Mouse (Mus musculus): ENCODE data around the gene Pdia2. TPM values are rescaled to one million over a fixed set of nuclear protein-coding genes. Genes with fewer than 3 reads are reported as not detected.
"Not testable (repeated sequence)": the region's sequence is repeated elsewhere in the genome, so short reads cannot be mapped to it uniquely, and the experiment has no call there.

Gene Pdia2
- polyA plus RNA-seq, 1 experiment from 2014 or later: 1.9 TPM

GRCm38 (mm10) chr17:26191486-26191885, 7.4 kb downstream of the Pdia2 start:
- not testable (repeated sequence) for H3K9me3 ChIP-seq; H3K27me3 ChIP-seq (ENCODE audit: poor library complexity, severe bottlenecking); H3K4me3 ChIP-seq; H3K4me1 ChIP-seq; H3K27ac ChIP-seq; DNase-seq (ENCODE audit: extremely low spot score, low spot score)
- 93% methylated on average over 7 of the region's 7 CpGs for WGBS
- peaks cover 100% of the 10 kb centered on the region for H3K36me3 ChIP-seq (replicated peaks)

DNA sequence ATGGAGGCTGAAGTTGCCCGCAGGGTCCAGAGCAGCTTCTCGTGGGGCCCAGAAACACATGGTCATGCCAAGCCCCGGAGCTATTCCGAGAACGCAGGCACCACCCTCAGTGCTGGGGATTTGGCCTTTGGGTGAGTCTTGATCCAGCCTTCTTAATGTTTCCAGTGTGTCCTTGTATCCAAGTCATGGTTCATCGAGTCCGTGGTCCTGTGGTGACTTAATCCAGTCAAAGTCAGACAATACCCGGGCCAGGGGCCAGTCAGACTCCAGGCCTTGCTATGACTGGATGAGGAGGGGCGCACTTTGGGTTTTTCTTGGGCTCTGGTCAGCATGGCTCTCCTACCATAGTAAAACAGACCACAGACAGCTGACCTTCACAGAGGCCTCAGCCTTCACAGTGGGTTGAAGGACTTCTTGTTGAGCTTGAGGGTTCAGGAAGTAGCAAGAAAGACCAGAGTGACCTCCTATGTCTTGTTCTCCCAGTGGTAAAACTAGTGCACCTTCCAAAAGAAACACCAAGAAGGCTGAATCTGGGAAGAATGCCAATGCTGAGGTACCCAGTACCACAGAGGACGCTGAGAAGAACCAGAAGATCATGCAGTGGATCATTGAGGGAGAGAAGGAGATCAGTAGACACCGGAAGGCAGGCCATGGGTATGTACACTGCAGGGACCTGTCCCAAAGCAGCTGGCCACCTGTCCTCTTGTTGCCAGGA, 10.6 kb downstream of the Pdia2 start:
- Histone ChIP-seq H3K9me3 (no peaks in the 10 kb centered on the region), H3K36me3 (replicated peaks) (peaks cover 100% of the 10 kb centered on the region)
- WGBS: 96% methylated on average over 11 of the region's 11 CpGs

GRCm38 (mm10) chr17:26187592-26187991, 11.3 kb downstream of the Pdia2 start:
- 95% methylated on average over 5 of the region's 5 CpGs for WGBS
- no peak for DNase-seq (ENCODE audit: extremely low spot score, low spot score)
- Histone ChIP-seq H3K4me3 (no peak overlapping the region), H3K9me3 (no peaks in the 10 kb centered on the region), H3K27me3 (ENCODE audit: poor library complexity, severe bottlenecking) (no peaks in the 10 kb centered on the region), H3K27ac (no peak overlapping the region), H3K36me3 (replicated peaks) (peaks cover 100% of the 10 kb centered on the region), H3K4me1 (no peaks in the 10 kb centered on the region)

More for the DNA sequence above, 10.6 kb downstream of the Pdia2 start:
- H3K4me3 ChIP-seq: no peak overlapping the region
- no peaks in the 10 kb centered on the region for H3K4me1 ChIP-seq
- no peak for DNase-seq (ENCODE audit: extremely low spot score, low spot score)
- H3K27ac ChIP-seq: no peak overlapping the region
- no peaks in the 10 kb centered on the region for H3K27me3 ChIP-seq (ENCODE audit: poor library complexity, severe bottlenecking)

- H3K4me3 ChIP-seq: no peak overlapping the region
- WGBS: 89% methylated on average over 3 of the region's 3 CpGs
- H3K27ac ChIP-seq: no peak overlapping the region
- no peaks in the 10 kb centered on the region for H3K27me3 ChIP-seq (ENCODE audit: poor library complexity, severe bottlenecking)
- no peak for DNase-seq (ENCODE audit: extremely low spot score, low spot score)
- H3K9me3 ChIP-seq: no peaks in the 10 kb centered on the region
- peaks cover 86% of the 10 kb centered on the region for H3K36me3 ChIP-seq (replicated peaks)
- H3K4me1 ChIP-seq: no peaks in the 10 kb centered on the region
These were observed 17.7 kb downstream of the Pdia2 start for GRCm38 (mm10) chr17:26181179-26181578.

DNA sequence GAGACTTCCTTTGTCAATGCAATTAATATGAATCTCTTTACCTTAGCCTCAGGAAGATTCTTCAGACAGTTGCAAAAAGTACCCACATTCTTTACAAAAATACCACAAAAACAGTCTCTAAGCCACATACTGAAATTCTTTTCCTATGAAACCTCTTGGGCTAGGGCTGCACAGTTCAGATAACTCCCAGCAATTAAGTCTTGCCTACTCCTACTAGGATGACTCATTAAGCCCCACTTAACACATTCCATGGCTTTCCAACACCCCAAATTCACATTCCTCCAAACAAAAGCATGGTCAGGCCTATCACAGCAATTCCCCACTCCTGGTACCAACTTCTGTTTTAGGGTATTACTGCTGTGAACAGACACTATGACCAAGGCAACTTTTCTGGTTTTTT, 20.3 kb downstream of the Pdia2 start:
- Histone ChIP-seq H3K4me1 (no peaks in the 10 kb centered on the region), H3K9me3 (no peaks in the 10 kb centered on the region), H3K27me3 (ENCODE audit: poor library complexity, severe bottlenecking) (no peaks in the 10 kb centered on the region), H3K27ac (no peak overlapping the region), H3K36me3 (replicated peaks) (peaks cover 84% of the 10 kb centered on the region), H3K4me3 (no peak overlapping the region)
- no peak for DNase-seq (ENCODE audit: extremely low spot score, low spot score)

- not testable (repeated sequence) for H3K4me3 ChIP-seq; H3K9me3 ChIP-seq; H3K4me1 ChIP-seq; H3K27ac ChIP-seq; DNase-seq (ENCODE audit: extremely low spot score, low spot score); H3K27me3 ChIP-seq (ENCODE audit: poor library complexity, severe bottlenecking)
- peaks cover 62% of the 10 kb centered on the region for H3K36me3 ChIP-seq (replicated peaks)
- WGBS: 85% methylated on average over 2 of the region's 2 CpGs
These were observed 23.6 kb downstream of the Pdia2 start for GRCm38 (mm10) chr17:26175248-26175647.

- Histone ChIP-seq H3K36me3 (replicated peaks) (peaks cover 50% of the 10 kb centered on the region), H3K4me1 (no peaks in the 10 kb centered on the region), H3K4me3 (no peak overlapping the region), H3K9me3 (no peaks in the 10 kb centered on the region), H3K27ac (no peak overlapping the region), H3K27me3 (ENCODE audit: poor library complexity, severe bottlenecking) (no peaks in the 10 kb centered on the region)
- DNase-seq (ENCODE audit: extremely low spot score, low spot score): no peak
- WGBS: 94% methylated on average over 2 of the region's 2 CpGs
These were observed 30.8 kb downstream of the Pdia2 start for GRCm38 (mm10) chr17:26168039-26168438.

DNA sequence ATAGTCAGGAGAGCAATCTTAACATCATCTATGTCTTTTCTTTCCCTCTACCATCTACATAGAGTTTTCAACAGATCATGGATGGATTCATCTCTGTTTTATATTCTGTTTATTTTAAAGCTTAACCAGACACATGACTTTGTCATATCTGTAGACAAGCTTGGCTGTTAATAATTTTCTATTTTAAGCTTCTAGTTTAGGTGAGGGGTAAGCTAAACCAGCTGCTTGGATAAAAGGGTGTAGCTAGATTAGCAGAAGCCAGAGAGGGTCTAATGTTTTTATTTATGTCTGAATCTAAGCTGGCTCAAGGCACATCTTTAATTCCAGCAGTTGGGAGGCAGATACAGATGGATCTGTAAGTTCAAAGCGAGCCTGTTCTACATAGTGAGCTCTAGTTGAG, 36.2 kb downstream of the Pdia2 start:
- Histone ChIP-seq H3K27me3 (ENCODE audit: poor library complexity, severe bottlenecking) (no peaks in the 10 kb centered on the region), H3K27ac (no peak overlapping the region), H3K36me3 (replicated peaks) (peaks cover 40% of the 10 kb centered on the region), H3K4me3 (no peak overlapping the region), H3K4me1 (no peaks in the 10 kb centered on the region), H3K9me3 (no peaks in the 10 kb centered on the region)
- WGBS: 91% methylated on average over 1 of the region's 1 CpGs
- no peak for DNase-seq (ENCODE audit: extremely low spot score, low spot score)

DNA sequence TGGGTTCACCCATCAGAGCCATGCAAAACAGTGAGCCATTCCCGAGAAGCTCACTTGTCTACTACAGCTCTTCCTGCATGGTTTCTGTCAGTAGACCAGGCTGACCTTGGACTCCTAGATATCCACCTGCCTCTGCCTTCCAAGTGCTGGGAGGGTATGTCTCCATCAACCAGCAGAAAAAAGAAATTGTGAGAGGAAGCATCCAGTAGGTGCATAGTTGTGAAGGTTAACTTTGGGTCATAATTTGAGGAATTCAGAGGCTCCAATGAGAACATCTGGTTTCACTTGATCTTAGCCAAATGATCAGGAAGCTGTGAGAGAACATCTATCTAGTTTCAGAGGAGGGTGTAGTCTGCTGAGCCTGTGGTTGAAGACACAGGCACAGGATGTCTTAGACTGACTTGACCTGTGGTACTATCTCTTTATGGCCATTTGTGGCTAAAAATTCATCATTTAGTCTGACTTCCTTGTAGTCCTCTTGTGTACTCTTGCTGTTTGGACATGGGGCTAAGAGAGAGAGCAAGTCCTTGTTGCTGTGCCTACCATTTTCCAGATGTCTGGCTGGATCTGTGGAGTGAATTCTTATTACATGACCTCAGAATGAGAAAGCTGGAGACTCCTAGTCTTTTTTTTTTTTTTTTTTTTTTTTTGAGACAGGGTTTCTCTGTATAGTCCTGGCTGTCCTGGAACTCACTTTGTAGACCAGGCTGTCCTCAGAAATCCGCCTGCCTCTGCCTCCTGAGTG, 46.8 kb downstream of the Pdia2 start:
- Histone ChIP-seq H3K9me3 (peaks cover 17% of the 10 kb centered on the region; the same call in 1 of the 2 replicates), H3K27ac (no peak overlapping the region), H3K36me3 (replicated peaks) (peaks cover 97% of the 10 kb centered on the region), H3K4me3 (no peak overlapping the region), H3K4me1 (no peaks in the 10 kb centered on the region), H3K27me3 (ENCODE audit: poor library complexity, severe bottlenecking) (no peaks in the 10 kb centered on the region)
- WGBS: 94% methylated on average over 2 of the region's 2 CpGs
- DNase-seq (ENCODE audit: extremely low spot score, low spot score): no peak

- Histone ChIP-seq H3K4me1 (no peaks in the 10 kb centered on the region), H3K36me3 (replicated peaks) (peaks cover 100% of the 10 kb centered on the region), H3K27me3 (ENCODE audit: poor library complexity, severe bottlenecking) (no peaks in the 10 kb centered on the region), H3K27ac (no peak overlapping the region), H3K9me3 (peaks cover 17% of the 10 kb centered on the region; the same call in 1 of the 2 replicates), H3K4me3 (no peak overlapping the region)
- 86% methylated on average over 2 of the region's 2 CpGs for WGBS
- no peak for DNase-seq (ENCODE audit: extremely low spot score, low spot score)
These were observed 49.8 kb downstream of the Pdia2 start for GRCm38 (mm10) chr17:26149056-26149455.

Other genes starting within 250 kb of the Pdia2 start
- gene A930017K11Rik, start 246.5 kb downstream of the Pdia2 start, polyA plus RNA-seq (2016; fragmentation: Nextera tagmentation; extraction: Ambion mirVana): 0.09 and 0.14 TPM in 2 replicates
- 31.8 and 37.0 TPM in 2 replicates for gene Capn15, start 213.3 kb downstream of the Pdia2 start, polyA plus RNA-seq (2016; fragmentation: Nextera tagmentation; extraction: Ambion mirVana)
- gene Rab11fip3, start 129.5 kb downstream of the Pdia2 start, polyA plus RNA-seq (2016; fragmentation: Nextera tagmentation; extraction: Ambion mirVana): 21.0 and 22.3 TPM in 2 replicates
- 23.5 and 24.7 TPM in 2 replicates for gene Decr2, start 108.8 kb downstream of the Pdia2 start, polyA plus RNA-seq (2016; fragmentation: Nextera tagmentation; extraction: Ambion mirVana)
- 126 and 138 TPM in 2 replicates for gene Nme4, start 103.5 kb downstream of the Pdia2 start, polyA plus RNA-seq (2016; fragmentation: Nextera tagmentation; extraction: Ambion mirVana)
- 1.7 and 1.8 TPM in 2 replicates for gene Tmem8, start 85.8 kb downstream of the Pdia2 start, polyA plus RNA-seq (2016; fragmentation: Nextera tagmentation; extraction: Ambion mirVana)
- 318 and 342 TPM in 2 replicates for gene Mrpl28, start 75.6 kb downstream of the Pdia2 start, polyA plus RNA-seq (2016; fragmentation: Nextera tagmentation; extraction: Ambion mirVana)
- 8.4 and 10.5 TPM in 2 replicates for gene Axin1, start 60.4 kb downstream of the Pdia2 start, polyA plus RNA-seq (2016; fragmentation: Nextera tagmentation; extraction: Ambion mirVana)
- 1.1 and 2.1 TPM in 2 replicates for gene Rgs11, start 3.9 kb upstream of the Pdia2 start, polyA plus RNA-seq (2016; fragmentation: Nextera tagmentation; extraction: Ambion mirVana)
- gene Arhgdig, start 8.7 kb upstream of the Pdia2 start, polyA plus RNA-seq (2016; fragmentation: Nextera tagmentation; extraction: Ambion mirVana): 6.6 and 6.7 TPM in 2 replicates
- gene Fam234a, start 45.2 kb upstream of the Pdia2 start, polyA plus RNA-seq (2016; fragmentation: Nextera tagmentation; extraction: Ambion mirVana): 24.4 and 25.1 TPM in 2 replicates
- gene Luc7l, start 53.8 kb upstream of the Pdia2 start, polyA plus RNA-seq (2016; fragmentation: Nextera tagmentation; extraction: Ambion mirVana): 116 and 135 TPM in 2 replicates
- gene Neurl1b, start 215.7 kb upstream of the Pdia2 start, polyA plus RNA-seq (2016; fragmentation: Nextera tagmentation; extraction: Ambion mirVana): 0.09 and 0.10 TPM in 2 replicates

All from forebrain, embryonic 10.5 days (tissue).